Mouse (Mus musculus): ENCODE data around the gene Net1. TPM values are rescaled to one million over a fixed set of nuclear protein-coding genes. Genes with fewer than 3 reads are reported as not detected.
"Not testable (repeated sequence)": the region's sequence is repeated elsewhere in the genome, so short reads cannot be mapped to it uniquely, and the experiment has no call there.

Gene Net1
- polyA plus RNA-seq, 1 experiment from 2014 or later, result 63.6 TPM

DNA sequence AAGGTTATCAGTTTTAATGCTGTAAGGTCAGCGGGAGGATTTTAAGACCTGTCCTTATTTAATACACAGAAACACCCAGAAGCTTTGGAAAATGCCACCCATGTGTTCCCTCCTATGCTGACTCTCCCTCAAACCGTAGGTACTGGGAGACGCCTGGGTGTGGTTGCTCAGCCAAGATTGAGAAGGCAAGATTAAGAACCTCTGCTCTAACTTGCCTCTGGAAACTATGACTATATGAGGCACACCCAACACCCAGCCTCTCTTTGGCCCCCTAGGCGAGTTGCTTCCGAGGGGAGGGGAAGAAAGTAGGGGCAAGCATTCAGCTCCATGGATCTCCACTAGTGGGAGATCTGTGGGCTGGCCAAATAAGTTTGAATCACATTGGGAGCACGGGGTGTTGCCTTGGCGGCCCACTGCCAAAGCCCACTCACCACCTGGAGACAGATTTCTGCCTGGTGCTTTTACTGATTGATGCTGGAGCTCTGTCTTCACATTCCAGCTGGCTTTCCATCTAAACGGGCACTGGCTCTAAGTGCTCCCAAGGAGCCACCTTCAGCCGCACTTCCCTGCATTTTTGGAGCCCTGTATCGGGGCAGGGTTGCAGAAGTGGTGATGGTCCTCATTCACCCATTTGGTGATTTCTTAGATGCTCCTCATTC lies 55.0 kb downstream of the Net1 start:
- no peak overlapping the region for H3K4me2 ChIP-seq
- no peak; the same call in 1 of the 2 replicates for ATAC-seq (ENCODE audit: insufficient number of reproducible peaks, low FRiP score)
- no peaks in the 10 kb centered on the region for H3K27me3 ChIP-seq (replicated peaks)
- H3K4me1 ChIP-seq (replicated peaks), result peaks cover 6% of the 10 kb centered on the region; the same call in 1 of the 2 replicates
- no peak overlapping the region for H3K27ac ChIP-seq (ENCODE audit: poor library complexity, severe bottlenecking)
- no peak overlapping the region for H3K4me3 ChIP-seq
- H3K9ac ChIP-seq, result no peak overlapping the region
- no peaks in the 10 kb centered on the region for H3K9me3 ChIP-seq (replicated peaks)
- H3K36me3 ChIP-seq, result no peaks in the 10 kb centered on the region
- WGBS, result 75% methylated on average over 10 of the region's 10 CpGs

GRCm38 (mm10) chr13:3862325-3862724 lies 55.7 kb downstream of the Net1 start:
- 87% methylated on average over 3 of the region's 3 CpGs for WGBS
- Histone ChIP-seq H3K36me3 (no peaks in the 10 kb centered on the region), H3K9ac (no peak overlapping the region), H3K9me3 (replicated peaks) (no peaks in the 10 kb centered on the region), H3K4me2 (no peak overlapping the region), H3K4me3 (no peak overlapping the region), H3K27ac (ENCODE audit: poor library complexity, severe bottlenecking) (no peak overlapping the region), H3K4me1 (replicated peaks) (peaks cover 6% of the 10 kb centered on the region; the same call in 1 of the 2 replicates), H3K27me3 (replicated peaks) (no peaks in the 10 kb centered on the region)
- no peak for ATAC-seq (ENCODE audit: insufficient number of reproducible peaks, low FRiP score)

DNA sequence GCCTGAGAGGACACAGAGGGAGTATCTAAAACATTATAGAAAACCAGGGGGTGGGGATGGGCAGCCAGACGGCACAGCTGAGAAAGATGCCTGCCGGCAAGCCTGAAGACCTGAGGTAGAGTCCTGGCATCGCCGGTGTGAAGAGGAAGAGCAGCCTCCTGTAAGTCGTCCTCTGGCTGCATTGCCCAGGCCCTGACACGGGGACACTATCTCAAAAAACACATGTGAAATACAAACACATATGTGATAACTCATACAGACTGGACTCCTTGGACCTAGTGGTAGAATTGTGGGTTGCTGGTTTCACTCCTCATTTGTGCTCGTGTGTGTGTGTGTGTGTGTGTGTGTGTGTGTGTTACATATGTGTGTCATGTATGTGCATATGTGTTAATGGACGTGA lies 56.8 kb downstream of the Net1 start:
- Histone ChIP-seq H3K36me3 (no peaks in the 10 kb centered on the region), H3K9ac (no peak overlapping the region), H3K9me3 (replicated peaks) (no peaks in the 10 kb centered on the region), H3K4me2 (no peak overlapping the region), H3K27me3 (replicated peaks) (no peaks in the 10 kb centered on the region), H3K27ac (ENCODE audit: poor library complexity, severe bottlenecking) (no peak overlapping the region), H3K4me1 (replicated peaks) (peaks cover 6% of the 10 kb centered on the region; the same call in 1 of the 2 replicates), H3K4me3 (no peak overlapping the region)
- ATAC-seq (ENCODE audit: insufficient number of reproducible peaks, low FRiP score), result no peak
- 78% methylated on average over 8 of the region's 8 CpGs for WGBS

- Histone ChIP-seq H3K9ac (no peak overlapping the region), H3K27ac (ENCODE audit: poor library complexity, severe bottlenecking) (no peak overlapping the region), H3K36me3 (no peaks in the 10 kb centered on the region), H3K9me3 (replicated peaks) (no peaks in the 10 kb centered on the region), H3K4me3 (no peak overlapping the region), H3K4me1 (replicated peaks) (no peaks in the 10 kb centered on the region), H3K4me2 (no peak overlapping the region), H3K27me3 (replicated peaks) (no peaks in the 10 kb centered on the region)
- no peak for ATAC-seq (ENCODE audit: insufficient number of reproducible peaks, low FRiP score)
- 59% methylated on average over 1 of the region's 1 CpGs for WGBS
Observed at GRCm38 (mm10) chr13:3856252-3856651, 61.8 kb downstream of the Net1 start.

DNA sequence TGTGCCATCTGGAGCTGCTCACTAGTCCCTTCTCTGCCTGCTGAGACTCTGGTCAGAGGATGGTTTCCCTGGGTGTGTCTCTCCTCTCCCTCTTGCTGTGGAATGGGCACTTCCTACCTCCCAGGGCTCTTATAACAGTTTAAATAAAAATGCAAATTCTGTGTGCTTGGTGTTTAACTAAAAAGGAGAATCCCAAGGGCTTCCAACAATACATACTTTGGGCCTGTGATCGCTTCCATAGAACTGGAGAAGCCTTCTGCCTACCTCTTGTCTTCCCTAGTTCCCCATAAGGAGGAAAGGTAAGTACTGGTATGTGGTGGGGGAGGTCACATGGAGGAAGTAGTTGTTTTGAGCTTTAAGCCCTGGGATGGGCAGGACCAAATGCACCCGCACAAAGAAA lies 63.2 kb downstream of the Net1 start:
- H3K9ac ChIP-seq, result no peak overlapping the region
- H3K4me1 ChIP-seq (replicated peaks), result no peaks in the 10 kb centered on the region
- no peak overlapping the region for H3K4me2 ChIP-seq
- no peaks in the 10 kb centered on the region for H3K9me3 ChIP-seq (replicated peaks)
- no peaks in the 10 kb centered on the region for H3K36me3 ChIP-seq
- H3K4me3 ChIP-seq, result no peak overlapping the region
- H3K27me3 ChIP-seq (replicated peaks), result no peaks in the 10 kb centered on the region
- ATAC-seq (ENCODE audit: insufficient number of reproducible peaks, low FRiP score), result no peak
- H3K27ac ChIP-seq (ENCODE audit: poor library complexity, severe bottlenecking), result no peak overlapping the region
- WGBS, result 71% methylated on average over 2 of the region's 2 CpGs

DNA sequence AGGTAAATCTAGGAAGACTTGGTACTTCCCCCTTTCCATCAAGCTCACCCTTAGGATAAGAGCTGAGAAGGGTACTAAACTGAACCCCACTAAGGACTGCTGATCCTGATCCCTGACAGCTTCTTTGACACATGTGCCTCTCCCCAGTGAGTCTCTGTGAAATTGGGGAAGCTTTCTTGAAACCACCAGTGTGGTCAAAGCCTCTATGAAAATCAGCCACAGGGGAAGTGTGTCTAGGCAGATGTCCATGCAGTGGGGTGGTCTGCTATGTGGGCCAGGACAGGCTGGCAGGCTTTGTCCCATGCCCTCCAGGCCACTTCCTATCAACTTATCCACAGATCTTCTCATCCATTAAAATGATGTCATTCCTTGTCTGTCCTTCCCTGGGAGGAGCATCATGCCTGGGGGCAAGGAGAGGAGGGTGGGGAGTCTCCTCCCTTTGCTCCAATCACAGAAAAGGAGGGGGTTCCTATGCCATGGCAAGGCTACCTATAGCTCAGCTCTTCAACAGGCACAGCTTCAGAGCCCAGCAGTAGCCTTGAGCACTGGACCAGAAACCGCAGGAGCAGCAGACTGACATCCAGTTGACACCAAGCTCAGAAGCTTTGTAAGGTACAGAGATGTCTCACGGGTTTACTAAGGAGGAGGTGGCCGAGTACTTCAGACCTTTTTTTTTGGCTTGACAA lies 64.2 kb downstream of the Net1 start, which contains the start of gene Calm5:
Gene Calm5 (plus strand): TSS at position 526 of the 686 bp plus-strand sequence.
- H3K4me2 ChIP-seq; H3K4me1 ChIP-seq (replicated peaks); ATAC-seq (ENCODE audit: insufficient number of reproducible peaks, low FRiP score); H3K36me3 ChIP-seq; H3K9me3 ChIP-seq (replicated peaks); H3K27ac ChIP-seq (ENCODE audit: poor library complexity, severe bottlenecking); H3K4me3 ChIP-seq; H3K9ac ChIP-seq; H3K27me3 ChIP-seq (replicated peaks): not testable (repeated sequence)
- 76% methylated on average over 3 of the region's 3 CpGs for whole genome bisulfite sequencing

DNA sequence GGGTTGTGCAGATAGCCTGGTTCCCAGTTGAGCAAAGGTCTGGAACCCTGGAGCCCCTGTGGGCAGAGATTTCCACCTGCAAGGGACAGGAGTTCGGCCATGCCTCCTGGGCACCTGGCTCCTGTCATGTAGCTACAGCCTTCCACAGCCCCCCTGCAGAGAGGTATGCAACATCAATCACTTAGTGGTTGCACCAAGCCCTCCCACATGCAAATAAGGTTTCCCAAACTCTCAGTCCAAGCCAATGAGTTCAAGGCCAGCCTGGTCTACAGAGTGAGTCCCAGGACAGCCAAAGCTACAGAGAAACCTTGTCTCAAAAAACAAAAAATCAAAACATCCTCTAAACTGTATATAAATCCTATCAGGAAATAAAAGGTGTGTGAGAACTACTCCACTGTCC lies 67.7 kb downstream of the Net1 start:
- Histone ChIP-seq H3K9me3 (replicated peaks) (no peaks in the 10 kb centered on the region), H3K36me3 (no peaks in the 10 kb centered on the region), H3K4me1 (replicated peaks) (no peaks in the 10 kb centered on the region), H3K9ac (no peak overlapping the region), H3K27ac (ENCODE audit: poor library complexity, severe bottlenecking) (no peak overlapping the region), H3K4me2 (no peak overlapping the region), H3K27me3 (replicated peaks) (no peaks in the 10 kb centered on the region), H3K4me3 (no peak overlapping the region)
- WGBS, result 63% methylated on average over 1 of the region's 1 CpGs
- ATAC-seq (ENCODE audit: insufficient number of reproducible peaks, low FRiP score), result no peak

DNA sequence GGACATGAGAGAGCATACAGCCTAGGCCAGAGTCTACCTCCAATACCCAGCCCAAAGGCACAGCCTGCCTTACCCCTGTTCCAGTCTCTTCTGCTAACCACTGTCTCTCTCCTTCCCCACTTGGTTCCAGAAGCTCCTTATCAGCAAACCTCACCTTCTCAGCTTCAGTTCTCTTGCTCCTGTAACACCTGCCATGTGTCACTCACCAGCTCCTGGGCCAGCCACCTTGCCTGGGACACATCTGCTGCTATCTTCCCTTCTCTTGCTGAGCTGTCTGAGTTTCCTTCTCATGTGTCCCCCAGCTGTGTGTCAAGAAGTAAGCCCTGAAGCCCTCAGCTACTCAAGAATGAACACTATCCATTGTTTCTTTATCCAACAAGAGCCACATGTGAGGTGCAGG lies 77.4 kb downstream of the Net1 start:
- not testable (repeated sequence) for H3K9me3 ChIP-seq (replicated peaks); ATAC-seq (ENCODE audit: insufficient number of reproducible peaks, low FRiP score)

GRCm38 (mm10) chr13:3837312-3837807 lies 80.7 kb downstream of the Net1 start, which contains the start of gene Calm4:
Gene Calm4 (plus strand): TSS chr13:3837757.
- H3K36me3 ChIP-seq; H3K27ac ChIP-seq (ENCODE audit: poor library complexity, severe bottlenecking); H3K27me3 ChIP-seq (replicated peaks); H3K9ac ChIP-seq; H3K4me1 ChIP-seq (replicated peaks); ATAC-seq (ENCODE audit: insufficient number of reproducible peaks, low FRiP score); H3K4me3 ChIP-seq; H3K4me2 ChIP-seq; H3K9me3 ChIP-seq (replicated peaks): not testable (repeated sequence)

More for the DNA sequence above, 77.4 kb downstream of the Net1 start:
- H3K4me2 ChIP-seq; H3K27ac ChIP-seq (ENCODE audit: poor library complexity, severe bottlenecking); H3K4me3 ChIP-seq; H3K4me1 ChIP-seq (replicated peaks); H3K36me3 ChIP-seq; H3K27me3 ChIP-seq (replicated peaks); H3K9ac ChIP-seq: not testable (repeated sequence)

DNA sequence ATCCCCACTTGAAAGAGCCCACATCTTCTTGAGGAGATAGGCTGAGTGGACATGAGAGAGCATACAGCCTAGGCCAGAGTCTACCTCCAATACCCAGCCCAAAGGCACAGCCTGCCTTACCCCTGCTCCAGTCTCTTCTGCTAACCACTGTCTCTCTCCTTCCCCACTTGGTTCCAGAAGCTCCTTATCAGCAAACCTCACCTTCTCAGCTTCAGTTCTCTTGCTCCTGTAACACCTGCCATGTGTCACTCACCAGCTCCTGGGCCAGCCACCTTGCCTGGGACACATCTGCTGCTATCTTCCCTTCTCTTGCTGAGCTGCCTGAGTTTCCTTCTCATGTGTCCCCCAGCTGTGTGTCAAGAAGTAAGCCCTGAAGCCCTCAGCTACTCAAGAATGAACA lies 84.4 kb downstream of the Net1 start:
- H3K27ac ChIP-seq (ENCODE audit: poor library complexity, severe bottlenecking); H3K9ac ChIP-seq; ATAC-seq (ENCODE audit: insufficient number of reproducible peaks, low FRiP score); H3K36me3 ChIP-seq; H3K4me3 ChIP-seq; H3K4me1 ChIP-seq (replicated peaks); H3K4me2 ChIP-seq; H3K9me3 ChIP-seq (replicated peaks); H3K27me3 ChIP-seq (replicated peaks): not testable (repeated sequence)

- no peak overlapping the region for H3K27ac ChIP-seq (ENCODE audit: poor library complexity, severe bottlenecking)
- no peak for ATAC-seq (ENCODE audit: insufficient number of reproducible peaks, low FRiP score)
- WGBS, result 60% methylated on average over 2 of the region's 2 CpGs
Observed at GRCm38 (mm10) chr13:3832450-3832849, 85.6 kb downstream of the Net1 start.

More at GRCm38 (mm10) chr13:3832450-3832849, 85.6 kb downstream of the Net1 start:
- no peak overlapping the region for H3K4me3 ChIP-seq
- H3K4me2 ChIP-seq, result no peak overlapping the region
- no peaks in the 10 kb centered on the region for H3K9me3 ChIP-seq (replicated peaks)
- no peaks in the 10 kb centered on the region for H3K27me3 ChIP-seq (replicated peaks)
- no peak overlapping the region for H3K9ac ChIP-seq
- H3K4me1 ChIP-seq (replicated peaks), result no peaks in the 10 kb centered on the region
- H3K36me3 ChIP-seq, result no peaks in the 10 kb centered on the region

Measured in heart, embryonic 12.5 days (tissue).